Mouse (Mus musculus) thymus, adult 18-20 months (tissue): ENCODE measurements around the gene Tbcel.

ENCODE experiments used
- DNase-seq, 2 experiments: peaks; one replicate each; pipeline ENCODE4 v3.0.0; 2022; ENCODE audit warnings: mixed read lengths in 2 of 2

Gene Tbcel

DNA sequence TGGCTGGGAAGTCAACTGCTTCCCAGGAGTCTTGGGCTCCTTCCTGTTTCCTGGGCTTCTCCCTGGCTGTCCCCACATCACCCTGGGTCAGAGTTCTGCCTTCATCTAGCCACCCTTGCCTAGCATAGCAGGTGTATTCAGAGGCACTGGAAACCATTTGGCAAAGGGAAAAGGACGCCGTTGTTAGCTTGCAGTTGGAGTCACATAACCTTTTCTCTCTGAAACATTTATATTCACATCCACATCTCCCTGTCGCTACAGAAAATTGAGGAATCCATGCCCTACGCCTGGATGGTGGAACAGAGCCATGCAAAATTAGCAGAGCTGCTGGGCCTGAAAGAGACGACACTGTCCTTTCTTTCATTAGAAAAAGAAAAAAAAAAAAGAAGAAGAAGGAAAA lies 125.5 kb downstream of the Tbcel start:
- no peak for DNase-seq

- DNase-seq, result no peak
These were observed 129.5 kb downstream of the Tbcel start for GRCm38 (mm10) chr9:42378071-42378470.

- DNase-seq, result no peak
These were observed 130.0 kb downstream of the Tbcel start for GRCm38 (mm10) chr9:42377656-42378055.

DNA sequence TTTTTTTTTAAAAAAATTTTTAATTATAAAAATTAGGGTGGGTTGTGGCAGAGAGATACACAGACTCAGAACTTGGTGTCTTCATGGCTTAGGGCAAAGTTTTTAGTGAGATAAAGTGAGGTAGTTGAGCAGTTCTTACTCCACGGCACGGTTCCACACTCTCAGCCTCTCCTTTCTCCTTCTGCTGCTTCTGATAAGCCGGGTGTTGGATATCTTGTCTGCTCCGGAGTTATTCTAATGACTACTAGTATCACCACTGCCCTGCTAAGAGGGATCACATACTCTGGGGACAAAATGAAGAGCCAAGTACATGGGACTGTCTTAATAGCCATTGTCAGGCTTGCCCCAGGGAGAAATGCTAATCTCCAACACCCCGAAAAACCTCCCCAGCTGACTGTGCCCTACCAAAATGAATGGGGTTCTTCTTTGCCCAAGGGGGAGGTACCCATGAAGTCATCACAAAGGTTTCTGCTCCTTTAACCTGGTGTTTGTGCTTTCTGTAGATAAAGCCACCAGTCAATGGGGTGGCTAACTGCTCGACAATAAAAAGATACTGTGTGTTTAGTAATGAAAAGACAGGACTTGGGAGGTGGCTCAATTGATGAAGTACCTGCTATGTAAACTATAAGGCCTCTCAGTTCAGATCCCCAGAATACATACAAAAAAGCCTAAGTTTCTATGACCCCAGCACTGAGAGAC lies 135.8 kb downstream of the Tbcel start:
- no peak for DNase-seq
